Mouse (Mus musculus) granulocyte monocyte progenitor cell, adult 5-6 weeks (primary cell): Measurements from ENCODE around the gene Vamp9. TPM values are rescaled to one million over a fixed set of nuclear protein-coding genes. Genes with fewer than 3 reads are reported as not detected.

ENCODE experiments used
- total RNA-seq, 2 experiments: library from RNA; stranded (forward) in 1 of 2; stranded (reverse) in 1 of 2; fragments of 200-712, 200-1000 nt in 1 of 2; fragments of >200 nt in 1 of 2; fragmentation: Nextera tagmentation in 1 of 2; gene quantifications; 2 replicates each; pipeline ENCODE4 v1.2.3; 2014 to 2017

Gene Vamp9
- total RNA-seq, 2 experiments from 2014 or later: not detected

Other genes with a start within 250 kb of the Vamp9 start
- 0.28 and 0.49 TPM in 2 replicates for gene Rasgef1b, start 177.2 kb upstream of the Vamp9 start, total RNA-seq (2014; fragmentation: Nextera tagmentation)
- 2.3 and 3.8 TPM in 2 replicates for gene Rasgef1b, start 177.2 kb upstream of the Vamp9 start, total RNA-seq (2017)
- gene Hnrnpd, start 72.7 kb downstream of the Vamp9 start, total RNA-seq (2014; fragmentation: Nextera tagmentation): 367 and 418 TPM in 2 replicates
- gene Hnrnpd, start 72.7 kb downstream of the Vamp9 start, total RNA-seq (2017): 145 and 149 TPM in 2 replicates
- gene 4930524J08Rik, start 72.8 kb downstream of the Vamp9 start, total RNA-seq (2014; fragmentation: Nextera tagmentation): 3.4 and 3.5 TPM in 2 replicates
- gene 4930524J08Rik, start 72.8 kb downstream of the Vamp9 start, total RNA-seq (2017): not detected in 2 replicates
- 237 and 261 TPM in 2 replicates for gene Hnrnpdl, start 133.4 kb downstream of the Vamp9 start, total RNA-seq (2014; fragmentation: Nextera tagmentation)
- gene Hnrnpdl, start 133.4 kb downstream of the Vamp9 start, total RNA-seq (2017): 423 and 495 TPM in 2 replicates
- gene Enoph1, start 133.7 kb downstream of the Vamp9 start, total RNA-seq (2014; fragmentation: Nextera tagmentation): 37.1 and 58.1 TPM in 2 replicates
- gene Enoph1, start 133.7 kb downstream of the Vamp9 start, total RNA-seq (2017): 41.8 and 51.7 TPM in 2 replicates